Mouse (Mus musculus): ENCODE measurements around the gene Atg3. TPM values are rescaled to one million over a fixed set of nuclear protein-coding genes. Genes with fewer than 3 reads are reported as not detected.

Atg3 gene
- polyA plus RNA-seq, 1 experiment from 2014 or later: 34.0 TPM

DNA sequence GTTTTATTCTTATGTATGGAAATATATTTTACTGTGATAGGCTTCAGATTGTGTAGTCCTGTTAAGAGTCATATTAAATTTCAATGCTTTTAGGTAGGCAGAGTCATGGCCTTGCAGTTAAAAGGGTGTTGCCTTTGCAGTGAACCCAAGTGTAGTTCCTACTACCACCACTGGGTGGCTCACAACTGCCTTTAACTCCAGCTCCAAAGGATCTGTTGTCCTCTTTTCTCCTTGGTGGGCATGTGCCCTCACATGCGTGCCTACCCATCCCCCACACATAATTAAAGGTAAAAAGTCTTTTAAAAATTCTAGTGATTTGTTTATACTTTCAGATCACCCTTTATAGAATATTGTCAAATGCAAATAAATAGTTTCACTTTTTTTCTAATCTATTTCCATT, 34.0 kb downstream of the Atg3 start:
- Histone ChIP-seq H3K4me2 (ENCODE audit: low read depth, low read length) (no peak overlapping the region), H3K9ac (ENCODE audit: low read length) (no peak overlapping the region), H3K27ac (ENCODE audit: low read length) (no peak overlapping the region), H3K4me3 (ENCODE audit: low read length) (no peak overlapping the region), H3K36me3 (ENCODE audit: control insufficient read depth, insufficient read depth) (0 out of 2 replicates have a peak, but pooled peaks cover 4% of the 10 kb centered on the region), H3K27me3 (ENCODE audit: control insufficient read depth, insufficient read depth, low read length) (no peaks in the 10 kb centered on the region), H3K9me3 (replicated peaks; ENCODE audit: control insufficient read depth, low read length) (no peaks in the 10 kb centered on the region), H3K4me1 (ENCODE audit: control insufficient read depth, insufficient read depth, low read length) (no peaks in the 10 kb centered on the region)
- ATAC-seq (replicated peaks; ENCODE audit: extremely low read depth, insufficient read depth, low FRiP score): no peak; the same call in 1 of the 2 replicates
- WGBS: 0% methylated on average over 1 of the region's 1 CpGs

DNA sequence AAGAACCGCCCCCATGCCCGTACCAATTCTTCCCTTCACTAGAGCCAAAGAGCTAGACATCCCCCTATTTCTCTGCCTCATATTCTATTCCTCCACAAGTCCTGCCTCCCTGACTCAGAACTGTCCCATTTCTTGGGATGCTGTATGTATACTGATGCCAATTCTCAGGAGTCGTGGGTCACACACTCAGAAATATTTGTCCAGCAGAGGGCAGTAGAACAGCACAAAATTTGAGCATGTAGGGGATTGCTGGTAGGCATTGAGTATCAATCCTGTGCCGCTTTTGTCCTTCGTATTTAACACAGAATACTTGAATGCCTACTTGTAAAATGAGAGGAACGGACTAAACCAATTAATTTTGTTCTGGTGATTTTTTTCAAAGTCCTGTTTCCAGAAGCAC, 38.2 kb downstream of the Atg3 start:
- H3K4me2 ChIP-seq (ENCODE audit: low read depth, low read length): no peak overlapping the region
- 34% methylated on average over 6 of the region's 6 CpGs for WGBS
- no peak; the same call in 1 of the 2 replicates for ATAC-seq (replicated peaks; ENCODE audit: extremely low read depth, insufficient read depth, low FRiP score)

DNA sequence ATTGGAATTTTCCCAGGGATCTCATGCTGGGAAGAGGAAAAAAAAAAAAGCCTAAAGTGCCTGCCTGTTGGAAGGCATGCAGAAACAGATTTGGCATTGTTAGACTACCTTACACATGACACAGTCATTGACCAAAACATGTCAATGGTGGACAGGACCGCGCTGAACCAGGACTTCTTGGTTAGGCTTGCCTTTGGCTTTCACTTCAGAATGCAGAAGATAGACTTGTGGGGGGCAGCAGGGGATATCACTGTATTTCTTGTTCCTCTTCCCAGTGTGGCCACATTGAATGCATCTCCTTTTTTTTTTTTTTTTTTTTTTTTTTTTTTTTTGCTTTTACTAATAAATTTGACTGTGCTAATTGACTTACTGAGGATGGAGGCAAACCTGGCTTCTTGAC, 42.8 kb downstream of the Atg3 start:
- no peak overlapping the region for H3K4me3 ChIP-seq (ENCODE audit: low read length)
- no peaks in the 10 kb centered on the region for H3K9me3 ChIP-seq (replicated peaks; ENCODE audit: control insufficient read depth, low read length)
- H3K36me3 ChIP-seq (ENCODE audit: control insufficient read depth, insufficient read depth): no peaks in the 10 kb centered on the region
- H3K27me3 ChIP-seq (ENCODE audit: control insufficient read depth, insufficient read depth, low read length): no peaks in the 10 kb centered on the region
- H3K9ac ChIP-seq (ENCODE audit: low read length): no peak overlapping the region
- H3K4me2 ChIP-seq (ENCODE audit: low read depth, low read length): no peak overlapping the region
- no peak overlapping the region for H3K27ac ChIP-seq (ENCODE audit: low read length)
- H3K4me1 ChIP-seq (ENCODE audit: control insufficient read depth, insufficient read depth, low read length): no peaks in the 10 kb centered on the region
- 95% methylated on average over 2 of the region's 2 CpGs for WGBS
- ATAC-seq (replicated peaks; ENCODE audit: extremely low read depth, insufficient read depth, low FRiP score): no peak

More for the DNA sequence above, 38.2 kb downstream of the Atg3 start:
- Histone ChIP-seq H3K4me1 (ENCODE audit: control insufficient read depth, insufficient read depth, low read length) (no peaks in the 10 kb centered on the region), H3K36me3 (ENCODE audit: control insufficient read depth, insufficient read depth) (no peaks in the 10 kb centered on the region), H3K4me3 (ENCODE audit: low read length) (no peak overlapping the region), H3K9me3 (replicated peaks; ENCODE audit: control insufficient read depth, low read length) (no peaks in the 10 kb centered on the region), H3K27ac (ENCODE audit: low read length) (no peak overlapping the region), H3K27me3 (ENCODE audit: control insufficient read depth, insufficient read depth, low read length) (no peaks in the 10 kb centered on the region), H3K9ac (ENCODE audit: low read length) (no peak overlapping the region)

DNA sequence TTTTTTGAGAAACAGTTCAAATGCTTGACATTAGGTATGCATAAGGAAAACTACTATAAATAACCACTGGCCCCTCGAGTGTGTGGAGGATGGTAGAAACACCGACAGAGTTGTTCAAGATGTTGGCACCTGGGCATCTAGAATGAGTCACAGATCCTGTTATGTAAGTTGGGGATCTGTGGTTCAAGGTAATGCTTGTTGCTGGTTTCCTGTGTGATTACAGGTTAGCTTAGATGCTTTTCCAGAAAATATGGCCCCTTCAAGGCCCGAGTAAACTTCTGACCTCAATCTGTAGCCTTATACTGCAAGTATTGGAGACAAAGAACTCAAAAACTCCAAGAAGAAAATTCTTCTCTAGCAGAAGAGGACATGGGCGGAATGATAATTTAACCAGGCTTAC, 45.9 kb downstream of the Atg3 start:
- H3K9ac ChIP-seq (ENCODE audit: low read length): no peak overlapping the region
- H3K4me2 ChIP-seq (ENCODE audit: low read depth, low read length): no peak overlapping the region
- ATAC-seq (replicated peaks; ENCODE audit: extremely low read depth, insufficient read depth, low FRiP score): no peak
- H3K9me3 ChIP-seq (replicated peaks; ENCODE audit: control insufficient read depth, low read length): no peaks in the 10 kb centered on the region
- no peaks in the 10 kb centered on the region for H3K4me1 ChIP-seq (ENCODE audit: control insufficient read depth, insufficient read depth, low read length)
- H3K4me3 ChIP-seq (ENCODE audit: low read length): no peak overlapping the region
- no peak overlapping the region for H3K27ac ChIP-seq (ENCODE audit: low read length)
- 62% methylated on average over 4 of the region's 4 CpGs for WGBS
- no peaks in the 10 kb centered on the region for H3K27me3 ChIP-seq (ENCODE audit: control insufficient read depth, insufficient read depth, low read length)
- no peaks in the 10 kb centered on the region for H3K36me3 ChIP-seq (ENCODE audit: control insufficient read depth, insufficient read depth)

DNA sequence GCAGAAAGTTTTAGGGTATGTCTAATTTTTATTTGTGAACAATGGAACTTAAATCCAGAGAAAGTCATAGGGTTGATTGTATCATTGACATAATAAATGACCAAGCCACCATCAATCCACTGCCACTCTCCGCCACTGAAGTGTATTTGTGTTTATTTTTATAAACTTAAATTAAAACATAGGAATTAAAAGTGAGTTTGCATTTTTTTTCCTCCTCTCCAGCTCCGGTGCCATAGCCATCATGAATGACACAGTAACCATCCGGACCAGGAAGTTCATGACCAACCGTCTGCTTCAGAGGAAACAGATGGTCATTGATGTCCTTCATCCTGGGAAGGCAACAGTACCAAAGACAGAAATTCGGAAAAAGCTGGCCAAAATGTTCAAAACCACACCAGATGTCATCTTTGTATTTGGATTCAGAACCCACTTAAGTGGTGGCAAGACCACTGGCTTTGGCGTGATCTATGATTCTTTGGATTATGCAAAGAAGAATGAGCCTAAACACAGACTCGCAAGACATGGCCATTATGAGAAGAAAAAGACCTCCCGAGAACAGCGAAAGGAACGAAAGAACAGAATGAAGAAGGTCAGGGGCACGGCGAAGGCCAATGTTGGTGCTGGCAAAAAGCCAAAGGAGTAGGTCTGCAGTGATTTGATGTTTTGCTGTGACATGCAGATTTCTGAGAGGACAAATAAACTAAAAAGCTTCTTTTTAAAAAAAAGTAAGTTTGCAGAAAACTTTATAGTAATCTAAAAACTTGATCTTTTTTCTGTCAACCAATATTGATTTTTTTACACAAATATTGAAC, 46.5 kb downstream of the Atg3 start:
- WGBS: 70% methylated on average over 12 of the region's 12 CpGs
- Histone ChIP-seq H3K4me1 (ENCODE audit: control insufficient read depth, insufficient read depth, low read length) (no peaks in the 10 kb centered on the region), H3K4me3 (ENCODE audit: low read length) (no peak overlapping the region), H3K4me2 (ENCODE audit: low read depth, low read length) (no peak overlapping the region), H3K9ac (ENCODE audit: low read length) (no peak overlapping the region), H3K27me3 (ENCODE audit: control insufficient read depth, insufficient read depth, low read length) (no peaks in the 10 kb centered on the region), H3K9me3 (replicated peaks; ENCODE audit: control insufficient read depth, low read length) (no peaks in the 10 kb centered on the region), H3K27ac (ENCODE audit: low read length) (no peak overlapping the region), H3K36me3 (ENCODE audit: control insufficient read depth, insufficient read depth) (no peaks in the 10 kb centered on the region)
- ATAC-seq (replicated peaks; ENCODE audit: extremely low read depth, insufficient read depth, low FRiP score): no peak

DNA sequence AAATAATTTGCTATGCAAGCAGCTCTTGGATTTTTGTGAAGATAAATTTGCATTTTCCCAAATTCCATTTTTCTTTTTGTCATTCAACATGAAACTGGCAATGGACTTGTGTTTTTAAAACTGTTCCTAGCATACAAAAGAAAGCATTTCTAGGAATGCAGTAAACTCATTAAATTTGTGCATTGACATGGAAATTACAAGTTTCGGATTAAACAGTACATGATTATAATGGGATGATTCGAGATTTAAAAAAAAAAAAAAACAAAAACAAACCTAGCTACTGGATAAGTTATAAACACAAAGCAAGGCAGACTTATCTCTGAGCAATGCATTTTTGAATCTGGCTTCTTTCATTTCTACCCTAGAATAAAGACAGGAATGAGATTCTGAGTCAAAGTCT, 63.4 kb downstream of the Atg3 start:
- no peak for ATAC-seq (replicated peaks; ENCODE audit: extremely low read depth, insufficient read depth, low FRiP score)
- WGBS: 65% methylated on average over 2 of the region's 2 CpGs

DNA sequence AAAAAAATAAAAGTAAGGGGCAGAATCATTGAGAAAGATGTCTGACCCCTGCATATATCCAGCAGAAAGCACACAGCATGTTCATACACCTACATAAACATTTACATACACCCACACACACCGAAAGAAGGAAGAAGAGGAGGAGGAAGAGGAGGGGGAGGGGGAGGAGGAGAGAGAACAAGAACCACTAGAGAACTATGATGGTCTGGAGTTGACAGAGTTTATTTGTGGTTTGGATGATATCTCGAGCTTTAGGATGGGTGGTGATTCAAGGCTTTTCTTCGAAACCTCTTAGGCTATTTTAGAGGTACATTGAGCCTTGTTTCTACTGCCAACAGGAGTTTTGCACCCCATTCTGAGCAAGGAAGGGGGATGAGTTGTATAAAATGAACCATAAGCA, 64.2 kb downstream of the Atg3 start:
- no peaks in the 10 kb centered on the region for H3K36me3 ChIP-seq (ENCODE audit: control insufficient read depth, insufficient read depth)
- no peak overlapping the region for H3K27ac ChIP-seq (ENCODE audit: low read length)
- no peaks in the 10 kb centered on the region for H3K9me3 ChIP-seq (replicated peaks; ENCODE audit: control insufficient read depth, low read length)
- no peak overlapping the region for H3K4me2 ChIP-seq (ENCODE audit: low read depth, low read length)
- H3K9ac ChIP-seq (ENCODE audit: low read length): no peak overlapping the region
- ATAC-seq (replicated peaks; ENCODE audit: extremely low read depth, insufficient read depth, low FRiP score): no peak
- H3K4me1 ChIP-seq (ENCODE audit: control insufficient read depth, insufficient read depth, low read length): no peaks in the 10 kb centered on the region
- no peaks in the 10 kb centered on the region for H3K27me3 ChIP-seq (ENCODE audit: control insufficient read depth, insufficient read depth, low read length)
- 69% methylated on average over 3 of the region's 3 CpGs for WGBS
- H3K4me3 ChIP-seq (ENCODE audit: low read length): no peak overlapping the region

More for the DNA sequence above, 63.4 kb downstream of the Atg3 start:
- no peaks in the 10 kb centered on the region for H3K9me3 ChIP-seq (replicated peaks; ENCODE audit: control insufficient read depth, low read length)
- H3K4me2 ChIP-seq (ENCODE audit: low read depth, low read length): no peak overlapping the region
- H3K4me3 ChIP-seq (ENCODE audit: low read length): no peak overlapping the region
- H3K9ac ChIP-seq (ENCODE audit: low read length): no peak overlapping the region
- no peaks in the 10 kb centered on the region for H3K36me3 ChIP-seq (ENCODE audit: control insufficient read depth, insufficient read depth)
- no peak overlapping the region for H3K27ac ChIP-seq (ENCODE audit: low read length)
- H3K4me1 ChIP-seq (ENCODE audit: control insufficient read depth, insufficient read depth, low read length): no peaks in the 10 kb centered on the region
- H3K27me3 ChIP-seq (ENCODE audit: control insufficient read depth, insufficient read depth, low read length): no peaks in the 10 kb centered on the region

DNA sequence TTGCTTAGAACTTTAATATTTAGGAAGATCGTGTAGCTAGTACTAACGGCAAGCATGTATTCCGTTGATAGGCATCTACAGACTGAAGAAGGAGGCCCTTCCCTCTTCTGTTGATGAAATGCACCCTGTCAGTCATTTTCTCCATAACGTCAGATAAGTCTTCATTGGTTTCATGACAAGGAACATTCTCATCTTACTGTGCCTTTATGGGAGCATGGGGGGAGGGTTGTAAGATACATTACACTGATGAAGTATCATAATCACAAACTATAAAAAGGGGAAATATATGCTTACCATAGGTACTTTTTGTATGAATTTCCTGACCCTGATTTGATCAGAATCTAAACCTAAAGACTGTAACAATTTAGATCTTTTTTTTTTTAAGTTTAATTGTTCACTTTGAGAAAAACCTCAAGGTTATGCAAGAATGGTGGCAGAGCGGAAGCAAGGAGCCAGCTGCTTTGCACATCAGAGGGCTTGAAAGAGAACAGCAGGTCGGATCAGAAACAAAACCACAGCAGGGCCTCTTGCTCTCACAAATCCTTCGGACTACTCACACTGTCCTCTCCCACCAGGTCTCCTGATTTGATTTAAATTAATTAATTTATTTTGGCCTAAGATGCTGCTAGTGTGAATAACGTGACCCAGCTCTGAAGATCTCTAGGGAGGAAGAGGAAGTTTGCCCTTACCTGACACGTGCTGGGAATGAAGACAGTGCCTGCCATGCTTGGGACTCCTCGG, 65.2 kb downstream of the Atg3 start, which contains the start of gene Btla:
Btla (plus strand) TSS at position 668 of the 741 bp plus-strand sequence.
- no peak for ATAC-seq (replicated peaks; ENCODE audit: extremely low read depth, insufficient read depth, low FRiP score)
- no peak within 1 kb of the TSS for H3K4me3 ChIP-seq (ENCODE audit: low read length)
- no peaks in the 10 kb centered on the region for H3K36me3 ChIP-seq (ENCODE audit: control insufficient read depth, insufficient read depth)
- H3K9me3 ChIP-seq (replicated peaks; ENCODE audit: control insufficient read depth, low read length): no peaks in the 10 kb centered on the region
- H3K9ac ChIP-seq (ENCODE audit: low read length): no peak within 1 kb of the TSS
- no peaks in the 10 kb centered on the region for H3K4me1 ChIP-seq (ENCODE audit: control insufficient read depth, insufficient read depth, low read length)
- no peak within 1 kb of the TSS for H3K4me2 ChIP-seq (ENCODE audit: low read depth, low read length)
- 44% methylated on average over 10 of the region's 10 CpGs for WGBS
- H3K27me3 ChIP-seq (ENCODE audit: control insufficient read depth, insufficient read depth, low read length): no peaks in the 10 kb centered on the region
- no peak within 1 kb of the TSS for H3K27ac ChIP-seq (ENCODE audit: low read length)

DNA sequence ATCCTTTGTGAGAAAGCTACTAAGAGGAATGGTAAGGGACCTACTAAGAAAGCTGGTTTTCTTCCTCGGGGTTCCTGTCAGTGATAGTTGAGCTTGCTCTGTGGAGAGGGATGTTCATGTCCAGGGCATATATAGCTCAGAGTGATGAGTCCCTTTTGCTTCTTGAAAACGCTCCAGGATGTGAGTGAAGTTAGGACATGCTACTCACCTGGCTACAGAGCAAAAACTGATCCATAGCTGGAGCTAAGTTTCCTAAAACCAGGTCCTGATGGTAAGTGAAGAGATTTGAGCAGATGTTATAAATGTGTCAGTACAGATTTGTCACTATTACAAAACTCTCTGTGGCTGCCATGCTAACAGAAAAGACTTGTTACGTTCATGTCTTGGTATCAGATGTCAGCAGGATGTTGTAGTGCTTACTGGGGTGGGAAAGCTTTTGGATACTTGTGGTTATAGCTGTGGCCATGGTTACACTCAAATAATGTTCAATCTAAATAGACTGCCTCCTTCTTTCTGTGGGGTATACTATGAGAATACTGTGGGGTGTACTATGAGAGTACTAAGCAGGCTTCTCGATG, 65.9 kb downstream of the Atg3 start:
- Histone ChIP-seq H3K4me3 (ENCODE audit: low read length) (no peak overlapping the region), H3K9ac (ENCODE audit: low read length) (no peak overlapping the region), H3K36me3 (ENCODE audit: control insufficient read depth, insufficient read depth) (no peaks in the 10 kb centered on the region), H3K27me3 (ENCODE audit: control insufficient read depth, insufficient read depth, low read length) (no peaks in the 10 kb centered on the region), H3K27ac (ENCODE audit: low read length) (no peak overlapping the region), H3K4me1 (ENCODE audit: control insufficient read depth, insufficient read depth, low read length) (no peaks in the 10 kb centered on the region), H3K9me3 (replicated peaks; ENCODE audit: control insufficient read depth, low read length) (no peaks in the 10 kb centered on the region), H3K4me2 (ENCODE audit: low read depth, low read length) (no peak overlapping the region)
- no peak for ATAC-seq (replicated peaks; ENCODE audit: extremely low read depth, insufficient read depth, low FRiP score)
- WGBS: 65% methylated on average over 4 of the region's 4 CpGs

All from heart, embryonic 16.5 days (tissue).